Mouse (Mus musculus) kidney, embryonic 16.5 days (tissue): Measurements from ENCODE around the gene Rxra. TPM values are rescaled to one million over a fixed set of nuclear protein-coding genes. Genes with fewer than 3 reads are reported as not detected.

Experiments
- ATAC-seq: fragments of 200-750 bp; cut with Nextera tagmentation; 2 replicates; pipeline ENCODE4 v1.8.0; 2017; ENCODE audit warnings: moderate TSS enrichment; ENCODE audit not compliant: low FRiP score, low TSS enrichment
- H3K27ac ChIP-seq: fragments of 300-500 bp; sonication (generic); 2 replicates; pipeline ENCODE4 v1.5.1; 2014; ENCODE audit warnings: low read length
- H3K27me3 ChIP-seq: fragments of 300-500 bp; sonication (generic); 2 replicates; pipeline ENCODE4 v1.6.1; 2014; ENCODE audit warnings: low read length, control low read depth, mixed read lengths; ENCODE audit not compliant: insufficient read depth
- H3K36me3 ChIP-seq: fragments of 300-500 bp; sonication (generic); 2 replicates; pipeline ENCODE4 v1.6.1; 2014; ENCODE audit warnings: low read length, control low read depth, mixed read lengths; ENCODE audit not compliant: insufficient read depth
- H3K4me1 ChIP-seq: fragments of 300-500 bp; sonication (generic); 2 replicates; pipeline ENCODE4 v1.6.1; 2014; ENCODE audit warnings: low read length, control low read depth, mixed read lengths; ENCODE audit not compliant: insufficient read depth
- H3K4me2 ChIP-seq: fragments of 300-500 bp; sonication (generic); replicated peaks from 2 replicates; pipeline ENCODE4 v1.6.1; 2014; ENCODE audit warnings: low read depth, low read length
- H3K4me3 ChIP-seq: fragments of 300-500 bp; sonication (generic); 2 replicates; pipeline ENCODE4 v1.5.1; 2014; ENCODE audit warnings: mild to moderate bottlenecking, low read length
- H3K9ac ChIP-seq: fragments of 300-500 bp; sonication (generic); replicated peaks from 2 replicates; pipeline ENCODE4 v1.6.1; 2014; ENCODE audit warnings: low read length
- H3K9me3 ChIP-seq: fragments of 300-500 bp; sonication (generic); 2 replicates; pipeline ENCODE4 v1.6.1; 2016; ENCODE audit warnings: low read length, control low read depth
- WGBS: fragments of 180-500 bp; shearing (Covaris S2); extraction: QIAGEN DNeasy Blood & Tissue Kit; methylation state at CpG from one replicate; pipeline ENCODE4 v1.1.7; 2014; 5-methylcytosine and 5-hydroxymethylcytosine counted together
- polyA plus RNA-seq: library from polyadenylated mRNA; unstranded; fragments of >200 nt; fragmentation: Nextera tagmentation; extraction: Ambion mirVana; gene quantifications from 2 replicates; pipeline ENCODE4 v1.2.1, GENCODE M21; 2015

Rxra gene
- polyA plus RNA-seq, 1 experiment from 2014 or later: 11.6 TPM

DNA sequence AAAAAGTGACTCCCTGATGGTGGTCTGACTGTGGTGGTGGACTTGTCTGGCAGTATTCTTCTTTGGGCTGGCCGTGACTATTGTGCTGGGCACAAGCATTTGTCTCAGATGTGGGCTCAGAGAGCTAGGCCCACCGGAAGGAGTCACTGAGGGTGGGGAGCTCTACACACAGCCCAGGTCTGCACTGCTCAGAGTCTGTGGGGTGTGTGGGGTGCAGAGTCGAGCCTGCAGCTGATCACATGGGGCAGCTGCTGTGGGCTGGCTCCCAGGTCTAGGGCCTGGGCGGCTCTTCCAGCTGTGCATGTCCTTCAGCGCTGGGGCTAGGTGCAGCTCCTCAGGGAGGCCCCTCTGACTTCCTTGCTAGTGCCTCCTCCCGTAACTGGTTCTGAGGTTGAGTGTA, 3.8 kb downstream of the Rxra start:
- H3K4me3 ChIP-seq: no peak overlapping the region
- peak overlapping the region; percentile 94 for H3K4me2 ChIP-seq
- WGBS: 62% methylated on average over 6 of the region's 6 CpGs
- H3K4me1 ChIP-seq: peaks cover 64% of the 10 kb centered on the region
- H3K9ac ChIP-seq: peak overlapping the region; percentile 93
- no peaks in the 10 kb centered on the region for H3K9me3 ChIP-seq
- H3K27ac ChIP-seq: peak overlapping the region; percentile 44
- no peaks in the 10 kb centered on the region for H3K36me3 ChIP-seq
- ATAC-seq: no peak
- no peaks in the 10 kb centered on the region for H3K27me3 ChIP-seq

GRCm38 (mm10) chr2:27680595-27680994, 4.4 kb downstream of the Rxra start:
- no peak overlapping the region; the same call in 1 of the 2 replicates for H3K27ac ChIP-seq
- no peak overlapping the region for H3K4me2 ChIP-seq
- peaks cover 64% of the 10 kb centered on the region for H3K4me1 ChIP-seq
- H3K9ac ChIP-seq: 0 out of 2 replicates have a peak overlapping the region, but pooled peaks have one; percentile 93
- no peaks in the 10 kb centered on the region for H3K27me3 ChIP-seq
- no peaks in the 10 kb centered on the region for H3K36me3 ChIP-seq
- ATAC-seq: no peak
- H3K4me3 ChIP-seq: no peak overlapping the region
- no peaks in the 10 kb centered on the region for H3K9me3 ChIP-seq
- WGBS: 87% methylated on average over 4 of the region's 4 CpGs

- peaks cover 64% of the 10 kb centered on the region for H3K4me1 ChIP-seq
- H3K9ac ChIP-seq: no peak overlapping the region
- no peak for ATAC-seq
- H3K4me3 ChIP-seq: no peak overlapping the region
- no peaks in the 10 kb centered on the region for H3K36me3 ChIP-seq
- no peak overlapping the region for H3K27ac ChIP-seq
- H3K4me2 ChIP-seq: no peak overlapping the region
- no peaks in the 10 kb centered on the region for H3K27me3 ChIP-seq
- H3K9me3 ChIP-seq: no peaks in the 10 kb centered on the region
- WGBS: 68% methylated on average over 4 of the region's 4 CpGs
These were observed 5.2 kb downstream of the Rxra start for GRCm38 (mm10) chr2:27681426-27681825.

DNA sequence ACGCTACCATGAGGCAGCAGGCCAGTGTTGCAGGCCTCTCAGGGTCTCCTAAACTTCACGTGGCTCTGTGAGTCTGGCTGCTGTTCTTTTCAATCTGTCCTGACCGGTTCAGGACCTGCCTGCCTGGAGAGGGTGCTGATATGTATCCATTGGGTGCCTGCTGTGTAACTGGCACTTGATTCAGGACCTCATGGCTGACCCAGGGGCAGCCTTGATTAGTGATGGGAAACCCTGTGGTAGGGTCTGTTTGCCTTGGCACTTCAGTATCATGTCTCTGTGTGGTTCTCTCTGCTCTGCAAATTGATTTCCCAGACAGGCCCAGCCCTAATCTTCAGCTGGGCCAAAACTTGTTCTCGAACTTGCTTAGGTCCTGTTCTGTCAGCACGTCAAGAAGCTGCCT, 5.9 kb downstream of the Rxra start:
- H3K9me3 ChIP-seq: no peaks in the 10 kb centered on the region
- H3K36me3 ChIP-seq: no peaks in the 10 kb centered on the region
- no peak overlapping the region for H3K4me2 ChIP-seq
- no peaks in the 10 kb centered on the region for H3K27me3 ChIP-seq
- no peak overlapping the region for H3K9ac ChIP-seq
- ATAC-seq: no peak
- H3K27ac ChIP-seq: no peak overlapping the region
- H3K4me3 ChIP-seq: no peak overlapping the region
- 58% methylated on average over 5 of the region's 5 CpGs for WGBS
- H3K4me1 ChIP-seq: peaks cover 69% of the 10 kb centered on the region

- no peak overlapping the region for H3K27ac ChIP-seq
- H3K4me1 ChIP-seq: peaks cover 65% of the 10 kb centered on the region
- H3K4me3 ChIP-seq: no peak overlapping the region
- H3K27me3 ChIP-seq: no peaks in the 10 kb centered on the region
- 48% methylated on average over 11 of the region's 11 CpGs for WGBS
- H3K9ac ChIP-seq: 0 out of 2 replicates have a peak overlapping the region, but pooled peaks have one; percentile 29
- no peak for ATAC-seq
- no peaks in the 10 kb centered on the region for H3K9me3 ChIP-seq
- H3K36me3 ChIP-seq: no peaks in the 10 kb centered on the region
- H3K4me2 ChIP-seq: no peak overlapping the region
These were observed 7.9 kb downstream of the Rxra start for GRCm38 (mm10) chr2:27684017-27684657.

- H3K4me1 ChIP-seq: peaks cover 58% of the 10 kb centered on the region
- no peak for ATAC-seq
These were observed 9.7 kb downstream of the Rxra start for GRCm38 (mm10) chr2:27685917-27686316.

GRCm38 (mm10) chr2:27686335-27686734, 10.1 kb downstream of the Rxra start:
- Histone ChIP-seq H3K4me2 (no peak overlapping the region), H3K36me3 (no peaks in the 10 kb centered on the region), H3K4me1 (peaks cover 61% of the 10 kb centered on the region), H3K9me3 (no peaks in the 10 kb centered on the region), H3K27ac (no peak overlapping the region), H3K4me3 (no peak overlapping the region), H3K9ac (no peak overlapping the region), H3K27me3 (no peaks in the 10 kb centered on the region)
- 89% methylated on average over 2 of the region's 2 CpGs for WGBS
- no peak for ATAC-seq

More at GRCm38 (mm10) chr2:27685917-27686316, 9.7 kb downstream of the Rxra start:
- no peaks in the 10 kb centered on the region for H3K27me3 ChIP-seq
- H3K9me3 ChIP-seq: no peaks in the 10 kb centered on the region
- H3K4me2 ChIP-seq: no peak overlapping the region
- 82% methylated on average over 4 of the region's 4 CpGs for WGBS
- H3K27ac ChIP-seq: no peak overlapping the region
- no peak overlapping the region for H3K9ac ChIP-seq
- no peak overlapping the region for H3K4me3 ChIP-seq
- H3K36me3 ChIP-seq: no peaks in the 10 kb centered on the region

- Histone ChIP-seq H3K9ac (no peak overlapping the region), H3K36me3 (no peaks in the 10 kb centered on the region), H3K4me2 (no peak overlapping the region), H3K27ac (no peak overlapping the region), H3K9me3 (no peaks in the 10 kb centered on the region), H3K4me1 (peaks cover 61% of the 10 kb centered on the region), H3K27me3 (no peaks in the 10 kb centered on the region), H3K4me3 (no peak overlapping the region)
- WGBS: 65% methylated on average over 1 of the region's 1 CpGs
- no peak for ATAC-seq
These were observed 10.8 kb downstream of the Rxra start for GRCm38 (mm10) chr2:27687041-27687440.

DNA sequence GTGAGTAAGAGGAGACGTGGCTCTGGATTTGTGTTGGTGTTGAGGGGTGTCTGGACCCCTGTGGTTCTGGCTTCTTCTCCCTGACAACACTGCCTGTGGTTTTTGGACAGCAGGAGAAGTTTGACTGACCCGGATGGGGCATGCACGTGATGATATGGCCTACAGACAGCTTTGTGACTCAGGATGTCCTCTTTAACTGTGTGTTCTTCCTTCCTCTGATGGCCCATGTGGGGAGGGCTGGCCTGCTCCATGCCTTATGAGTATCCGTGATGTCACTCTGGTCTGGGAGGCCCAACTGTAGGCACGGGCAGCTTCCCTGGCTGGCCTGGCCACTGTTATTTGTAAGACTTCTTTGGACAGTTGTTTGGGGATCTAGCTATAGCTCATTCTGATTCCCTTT, 11.7 kb downstream of the Rxra start:
- H3K9ac ChIP-seq: no peak overlapping the region

DNA sequence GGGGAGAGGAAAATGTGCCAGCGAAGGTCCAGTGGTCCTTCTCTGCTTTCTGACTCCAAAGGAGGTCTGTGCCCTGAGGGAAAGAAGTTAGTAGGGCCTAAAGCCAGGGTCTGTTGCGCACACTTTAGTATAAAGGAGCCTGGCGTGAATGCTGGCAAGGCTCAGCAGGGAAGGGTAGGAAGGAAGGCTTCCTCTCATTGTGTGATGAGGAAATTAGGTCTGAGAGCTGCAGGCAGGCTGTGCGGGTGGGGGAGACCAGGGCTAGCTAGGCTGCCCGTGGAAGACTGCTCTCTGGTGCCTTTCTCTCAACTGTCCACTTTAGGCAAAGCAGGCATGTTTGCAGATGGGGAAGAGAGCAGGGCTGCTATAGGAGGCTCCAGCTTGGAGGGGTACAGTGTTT, 14.5 kb downstream of the Rxra start:
- ATAC-seq: no peak
- Histone ChIP-seq H3K27me3 (no peaks in the 10 kb centered on the region), H3K9ac (no peak overlapping the region), H3K4me2 (no peak overlapping the region), H3K36me3 (no peaks in the 10 kb centered on the region), H3K4me1 (peaks cover 62% of the 10 kb centered on the region), H3K9me3 (no peaks in the 10 kb centered on the region), H3K27ac (peak overlapping the region; percentile 79), H3K4me3 (no peak overlapping the region)
- 57% methylated on average over 5 of the region's 5 CpGs for WGBS

More for the DNA sequence above, 11.7 kb downstream of the Rxra start:
- no peak overlapping the region for H3K4me3 ChIP-seq
- 0 out of 2 replicates have a peak overlapping the region, but pooled peaks have one; percentile 30 for H3K27ac ChIP-seq
- peaks cover 62% of the 10 kb centered on the region for H3K4me1 ChIP-seq
- ATAC-seq: no peak
- no peak overlapping the region for H3K4me2 ChIP-seq
- no peaks in the 10 kb centered on the region for H3K9me3 ChIP-seq
- no peaks in the 10 kb centered on the region for H3K27me3 ChIP-seq
- 69% methylated on average over 5 of the region's 5 CpGs for WGBS
- H3K36me3 ChIP-seq: no peaks in the 10 kb centered on the region
